Mouse (Mus musculus) 3T3-L1 (cell line): ENCODE measurements around the gene Nipal3.
A peak's percentile ranks its signal among the peaks of the same experiment; 100 is the strongest.

Source experiments
- DNase-seq: peaks from one replicate; pipeline ENCODE4 v3.0.0-alpha.2; 2015; ENCODE audit warnings: low read depth, low spot score

The Nipal3 gene

DNA sequence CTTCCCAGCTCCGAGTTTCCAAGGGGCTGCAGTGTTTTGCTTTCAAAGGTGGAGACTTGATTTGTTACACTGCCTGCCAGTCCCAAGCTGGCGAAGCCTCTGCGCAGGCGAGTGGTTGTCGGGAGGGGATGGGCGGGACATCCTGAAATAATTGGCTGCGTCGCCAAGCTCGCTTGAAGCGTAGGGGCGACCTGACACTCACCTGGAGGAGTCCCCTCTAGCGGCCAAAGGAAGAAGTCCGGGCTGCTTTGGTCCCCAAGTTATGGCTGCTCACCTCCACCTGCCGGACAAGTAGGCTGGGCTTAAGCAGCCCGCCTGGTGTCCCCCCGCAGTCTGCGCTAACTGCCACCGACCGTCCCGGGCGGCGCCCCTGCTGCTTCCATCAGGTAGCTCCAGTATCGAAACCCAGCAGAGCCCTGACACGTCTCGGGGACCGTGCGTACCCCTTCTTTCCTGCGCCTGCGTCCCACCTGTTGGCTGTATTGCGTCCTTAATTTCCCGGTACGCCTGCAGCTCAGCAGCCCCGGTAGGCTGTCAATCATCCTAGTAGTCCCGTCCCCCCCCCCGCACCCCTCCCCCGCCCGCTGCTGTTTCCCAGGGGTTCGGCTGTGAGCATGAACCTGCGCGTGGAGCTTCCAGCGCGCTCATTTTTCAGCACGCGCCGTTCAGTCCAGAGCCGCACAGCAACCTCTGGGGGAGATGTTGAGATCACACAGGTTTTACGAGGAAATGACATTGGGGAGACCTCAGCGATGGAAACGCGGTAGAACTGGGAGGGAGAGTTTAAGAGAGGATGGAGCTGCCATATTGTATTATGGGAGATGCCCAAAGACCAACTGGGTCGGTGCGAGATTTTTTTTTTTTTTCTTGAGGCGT lies at the start of gene Nipal3, which contains the start of gene Stpg1:
TSS of gene Nipal3 (minus strand) at position 518 of the 876 bp plus-strand sequence.
TSS of gene Stpg1 (plus strand) at position 270 of the 876 bp plus-strand sequence.
- peak; percentile 86 for DNase-seq

DNA sequence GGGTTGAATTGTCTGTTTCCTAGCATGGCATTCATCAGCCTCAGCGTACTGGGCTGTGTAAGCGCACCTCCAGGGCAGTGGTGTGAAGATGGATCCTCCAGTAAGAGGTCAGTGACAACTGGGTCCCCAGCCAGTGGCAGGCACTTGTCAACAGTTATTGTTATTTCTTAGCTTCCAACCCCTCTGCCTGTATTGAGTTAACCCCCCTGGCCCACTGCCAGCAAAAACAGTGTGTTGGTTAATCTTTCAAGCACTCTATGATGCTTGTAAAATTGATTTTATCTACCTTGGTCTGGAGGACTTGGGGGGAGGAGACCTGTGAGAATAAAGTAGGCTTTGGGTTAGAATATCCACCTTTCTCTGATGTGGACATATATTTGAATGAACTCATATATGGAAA lies 49.4 kb upstream of the Nipal3 start:
- no peak for DNase-seq

DNA sequence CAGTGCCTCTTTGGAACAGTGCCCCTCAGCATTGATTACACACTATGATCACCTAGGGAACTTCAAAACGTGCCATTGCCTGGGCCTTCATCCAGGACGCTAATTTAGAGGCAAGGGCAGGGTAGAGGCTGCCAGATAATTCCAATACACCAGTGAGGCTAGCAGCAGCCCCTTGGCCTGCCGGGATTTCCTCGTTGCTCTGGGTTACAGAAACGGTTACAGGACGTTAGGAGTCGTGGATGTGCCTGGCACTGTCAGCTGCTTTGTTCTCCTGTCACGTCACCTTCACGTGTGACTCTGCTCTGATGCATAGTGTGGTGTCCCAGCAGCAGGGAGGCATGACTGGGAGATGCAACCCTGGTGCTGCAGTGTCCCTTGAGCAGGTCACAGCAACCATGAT lies 45.2 kb upstream of the Nipal3 start:
- no peak for DNase-seq

DNA sequence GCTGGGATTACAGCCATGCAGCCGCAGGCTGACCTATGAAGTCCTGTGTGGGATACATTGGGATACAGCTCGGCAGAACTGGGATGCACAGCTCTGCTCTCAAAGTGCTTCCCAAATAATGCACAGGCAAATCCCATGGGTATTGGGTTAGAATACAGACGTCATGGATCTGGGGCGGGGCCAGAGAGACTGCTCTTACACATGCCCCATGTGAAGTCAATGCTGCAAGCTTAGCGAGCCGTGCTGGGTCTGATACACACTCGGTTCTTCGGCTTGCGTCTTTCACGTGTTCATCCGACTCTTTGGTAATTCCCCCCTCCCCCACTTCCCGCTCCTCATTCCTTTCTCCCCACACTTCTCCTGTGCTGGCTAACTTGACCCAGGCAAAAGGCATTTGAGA lies 44.2 kb upstream of the Nipal3 start:
- DNase-seq: no peak

DNA sequence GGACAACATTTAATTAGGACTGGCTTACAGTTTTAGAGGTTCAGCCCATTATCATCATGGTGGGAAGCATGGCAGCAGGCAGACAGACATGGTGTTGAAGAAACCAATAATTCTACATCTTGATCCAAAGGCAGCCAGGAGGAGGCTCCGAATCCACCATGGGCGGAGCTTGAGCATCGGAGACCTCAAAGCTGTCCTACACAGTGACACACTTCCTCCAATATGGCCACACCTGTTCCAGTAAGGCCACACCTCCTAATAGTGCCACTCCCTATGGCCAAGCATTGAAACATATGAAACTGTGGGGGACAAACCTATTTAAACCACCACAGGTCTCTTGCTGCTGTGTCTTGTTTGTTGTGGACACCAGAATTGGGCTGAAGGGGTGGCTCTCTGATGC lies 40.2 kb upstream of the Nipal3 start:
- no peak for DNase-seq

DNA sequence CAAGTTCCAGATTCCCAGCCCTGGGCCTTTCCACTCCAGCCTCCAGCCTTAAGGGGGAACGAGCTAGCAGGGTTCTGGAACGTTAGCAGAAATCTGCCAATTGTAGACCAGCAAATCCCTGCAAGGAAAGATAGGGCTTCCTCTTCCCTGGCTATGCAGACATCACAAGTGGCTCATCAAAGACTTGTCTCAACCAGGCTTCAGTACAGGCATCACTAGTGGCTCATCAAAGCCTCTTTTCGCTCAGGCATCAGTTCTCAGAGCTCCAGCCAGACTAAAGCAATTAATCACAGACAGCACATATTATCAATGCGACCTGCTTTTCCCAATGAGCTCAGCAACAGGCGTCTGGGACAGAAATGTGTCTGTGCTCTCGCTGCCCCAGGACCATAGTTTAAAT lies 38.2 kb upstream of the Nipal3 start:
- no peak for DNase-seq

DNA sequence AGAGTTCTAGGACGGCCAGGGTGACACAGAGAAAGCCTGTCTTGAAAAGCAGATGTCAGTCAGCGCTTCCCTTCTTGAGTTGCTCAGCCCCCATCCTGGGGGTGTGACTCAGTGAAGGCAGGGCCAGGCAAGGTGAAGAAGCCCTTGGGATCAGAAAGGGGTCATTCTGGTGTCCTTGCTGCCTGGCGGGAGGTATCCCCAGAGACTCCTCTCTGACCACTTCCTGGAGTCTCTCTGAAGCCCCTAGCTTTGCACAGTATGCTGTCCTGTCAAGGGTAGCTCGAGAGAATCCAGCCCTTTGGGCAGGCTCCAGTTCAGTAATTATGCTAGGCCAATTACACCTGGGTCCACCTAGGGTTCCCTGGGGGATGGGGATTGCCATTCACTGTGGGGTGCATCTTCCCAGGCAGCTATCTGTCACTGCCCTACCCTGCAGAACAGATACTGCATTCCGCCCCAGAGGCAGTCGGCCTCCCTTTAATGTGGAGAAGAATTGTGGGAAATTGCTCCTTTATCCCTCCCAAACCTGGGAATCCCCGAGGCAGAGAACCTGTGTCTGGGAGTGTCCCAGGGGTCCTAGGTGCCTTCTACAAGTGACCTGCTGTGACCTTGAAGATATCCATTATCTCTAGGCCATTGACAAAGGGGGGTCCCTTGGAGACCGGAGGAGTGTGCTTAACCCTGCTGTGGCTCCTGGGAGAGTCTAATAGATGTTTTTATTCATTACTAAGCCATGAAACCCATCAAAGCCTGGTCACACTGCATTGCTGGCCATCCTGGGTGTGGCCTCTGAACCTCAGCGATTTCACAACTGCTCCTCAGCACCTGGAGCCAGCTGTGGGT lies 37.2 kb upstream of the Nipal3 start:
- no peak for DNase-seq

DNA sequence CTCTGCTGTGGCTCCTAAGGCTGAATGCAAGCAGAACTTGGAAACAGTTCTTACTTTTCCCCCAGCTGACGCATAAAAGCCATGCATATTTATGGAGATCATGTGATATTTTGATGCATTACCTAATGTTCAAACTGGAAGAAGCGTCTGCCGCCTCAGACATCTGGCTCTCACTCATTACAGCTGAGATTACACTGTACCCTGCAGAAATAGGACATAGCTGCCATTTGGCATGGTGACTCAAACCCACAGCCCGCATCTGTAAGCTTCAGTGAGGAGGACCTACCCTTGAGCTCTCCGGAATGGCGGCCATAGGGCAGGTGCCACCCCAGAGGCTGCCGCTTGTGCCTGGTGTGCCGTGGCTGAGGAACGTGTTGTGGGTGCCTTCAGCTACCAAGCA lies 36.4 kb upstream of the Nipal3 start:
- DNase-seq: no peak

DNA sequence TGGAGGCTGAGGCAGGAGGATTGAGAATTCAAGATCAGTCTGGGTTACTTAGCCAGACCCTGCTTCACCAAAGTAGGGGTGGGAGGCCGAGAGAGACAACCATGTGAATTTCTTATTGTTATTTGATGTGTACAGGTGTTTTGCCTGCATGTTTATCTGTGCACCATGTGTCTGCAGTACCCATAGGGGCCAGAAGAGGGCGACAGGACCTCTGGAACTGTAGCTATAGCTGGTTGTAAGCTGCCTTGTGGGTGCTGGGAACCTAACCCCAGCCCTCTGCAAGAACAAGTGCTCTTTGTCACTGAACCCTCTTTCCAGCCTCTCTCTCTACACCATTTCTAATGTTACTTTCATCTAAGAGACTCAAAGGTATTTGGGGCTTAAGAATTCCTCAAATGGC lies 35.4 kb upstream of the Nipal3 start:
- no peak for DNase-seq

DNA sequence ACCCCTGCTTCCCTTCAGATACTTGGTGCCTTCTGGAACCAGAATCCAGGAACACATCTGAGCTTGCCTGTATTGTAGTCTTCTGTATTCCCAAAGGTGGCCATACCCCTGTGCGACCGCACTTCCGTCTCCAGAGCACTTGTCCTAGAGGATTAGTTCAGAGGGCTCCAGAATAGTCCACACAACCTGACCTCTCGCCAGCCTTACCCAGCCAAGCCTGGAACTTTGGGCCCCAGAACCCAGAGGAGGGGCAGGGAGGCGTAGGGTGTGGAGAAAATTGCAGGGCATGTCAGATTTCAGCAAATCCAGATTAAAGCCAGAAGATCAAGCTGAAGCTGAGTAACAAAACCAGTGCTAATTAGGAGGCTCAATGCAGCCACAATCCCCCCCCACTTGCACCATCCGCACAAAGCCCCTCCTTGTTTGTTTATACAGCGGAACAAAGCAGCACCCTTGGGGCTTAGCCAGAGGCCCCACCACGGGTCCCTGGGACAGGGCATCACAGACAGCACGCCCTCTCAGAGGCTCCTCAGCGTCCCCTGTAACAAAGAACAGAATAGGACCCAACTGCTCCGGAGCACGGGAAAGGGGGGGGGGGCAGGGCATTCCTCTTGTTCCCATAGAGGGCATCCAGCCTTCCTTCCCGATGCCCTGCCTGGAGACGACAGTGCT lies 31.3 kb upstream of the Nipal3 start:
- no peak for DNase-seq

DNA sequence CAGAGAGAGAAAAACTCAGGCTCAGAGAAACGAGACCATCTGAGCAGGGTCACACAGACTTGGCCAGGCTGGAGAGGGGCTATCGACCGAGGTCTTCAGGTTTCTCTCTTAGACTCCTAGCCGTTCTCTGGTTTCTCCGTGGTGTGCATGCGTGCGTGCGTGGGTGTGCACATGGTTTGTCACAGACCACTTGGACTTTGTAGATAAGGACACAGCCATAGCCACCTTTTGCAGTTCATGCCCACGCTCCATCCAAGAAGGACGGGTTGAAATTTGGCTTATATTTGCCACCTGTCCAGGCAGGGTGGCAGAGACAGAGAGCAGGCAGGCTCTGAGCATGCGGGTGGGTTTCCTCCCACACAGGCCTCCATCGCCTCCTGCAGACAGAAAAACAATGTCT lies 30.2 kb upstream of the Nipal3 start:
- DNase-seq: no peak

DNA sequence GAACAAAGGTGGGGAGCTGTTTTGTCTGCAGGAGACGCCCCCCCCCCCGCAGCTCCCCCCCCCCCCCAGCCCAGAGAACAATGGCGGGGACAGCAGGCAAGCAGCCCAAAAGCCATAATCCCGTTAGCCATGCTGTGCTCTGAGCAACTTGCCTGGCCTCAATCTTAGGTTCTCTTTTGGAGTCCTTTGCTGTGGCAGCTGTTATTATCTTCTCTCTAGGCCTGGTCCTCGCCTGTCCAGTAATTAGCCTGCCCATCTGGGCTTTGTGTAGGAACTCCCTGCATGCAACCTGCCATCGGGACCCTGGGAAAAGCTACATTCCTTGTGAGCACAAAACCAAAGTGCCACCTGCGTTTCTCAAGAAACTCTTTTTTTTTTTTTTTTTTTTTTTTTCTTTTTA lies 29.1 kb upstream of the Nipal3 start:
- DNase-seq: no peak

DNA sequence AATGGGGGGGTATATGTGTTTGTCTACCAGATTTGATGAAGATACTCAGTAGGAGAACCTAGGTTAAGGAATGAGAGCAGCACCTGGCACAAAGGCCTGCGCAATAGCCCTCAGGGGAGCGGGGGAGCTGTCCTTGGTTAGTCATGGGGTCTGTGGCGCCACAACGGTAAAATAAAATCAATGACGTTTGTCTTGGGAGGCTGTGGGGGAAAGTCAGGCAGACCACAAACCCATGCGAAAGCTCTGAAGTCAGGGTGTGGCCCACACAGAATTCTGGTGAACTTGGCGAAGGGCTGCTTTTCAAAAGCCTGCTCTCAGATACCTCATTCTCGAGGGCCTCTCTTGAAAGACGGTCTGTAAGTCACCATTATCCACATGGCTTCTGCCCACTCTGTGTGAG lies 25.6 kb upstream of the Nipal3 start:
- DNase-seq: no peak

DNA sequence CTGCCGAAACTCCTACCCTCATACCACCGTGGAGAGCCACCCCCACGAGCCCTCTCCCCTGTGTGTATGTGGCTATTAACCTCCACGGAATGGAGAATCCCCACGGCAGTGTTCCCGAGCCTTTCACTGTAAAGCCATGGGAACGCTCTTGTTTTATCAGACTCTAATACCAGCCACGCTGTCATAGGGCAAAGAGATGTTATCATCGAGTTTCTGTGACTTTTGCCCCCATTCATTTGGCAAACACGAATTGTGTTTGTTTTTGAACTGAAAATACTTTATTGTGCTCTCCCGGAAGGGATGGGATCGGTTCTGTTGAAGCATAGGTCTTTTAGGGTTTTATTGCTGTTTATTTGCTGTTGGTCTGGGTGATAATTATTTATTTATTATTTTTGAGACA lies 23.3 kb upstream of the Nipal3 start:
- no peak for DNase-seq

DNA sequence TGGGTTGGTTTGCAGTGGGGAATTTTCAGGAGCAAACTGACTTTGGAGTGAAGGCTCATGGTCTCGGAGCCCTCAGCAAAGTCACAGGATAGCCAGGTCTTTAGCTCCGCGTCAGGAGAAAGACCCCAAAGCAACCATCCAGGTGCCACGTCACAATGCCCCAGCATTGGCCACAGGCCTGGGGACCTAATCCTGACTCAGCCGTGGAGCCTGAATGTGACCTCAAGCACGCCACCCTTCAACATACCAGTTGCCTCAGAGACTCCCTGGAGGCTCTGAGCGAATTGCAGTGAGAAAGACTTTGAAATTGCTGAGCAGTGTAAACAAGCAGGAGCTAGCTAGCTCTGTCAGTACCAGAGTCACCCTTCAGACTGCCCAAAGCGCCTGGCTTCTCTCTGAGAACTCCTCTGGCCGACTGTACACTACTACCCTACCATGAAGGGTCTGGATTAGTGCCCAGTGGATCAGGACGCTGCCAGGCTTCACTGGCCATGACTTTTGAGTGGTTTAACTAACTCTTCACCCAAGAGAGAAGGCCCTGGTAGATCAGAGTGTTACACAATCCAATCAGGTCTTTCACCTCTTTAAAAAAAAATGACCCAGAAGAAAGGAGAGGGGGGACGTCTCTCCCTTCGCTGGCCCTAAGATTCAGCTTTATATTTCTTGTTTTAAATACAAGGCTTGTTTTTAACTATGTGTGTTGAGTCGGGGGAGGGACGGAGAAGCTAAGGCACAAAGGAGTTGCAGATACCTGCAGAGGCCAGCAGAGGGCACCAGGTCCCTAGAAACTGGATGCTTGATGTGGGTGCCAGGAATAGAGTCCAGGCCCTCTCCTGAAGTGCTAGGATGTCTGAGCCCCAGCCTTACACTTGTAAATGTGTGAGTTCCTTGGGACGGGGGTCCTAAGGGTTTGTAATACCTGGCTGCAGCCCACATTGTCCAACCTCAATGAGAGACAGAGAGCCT lies 21.8 kb upstream of the Nipal3 start:
- peak; percentile 71 for DNase-seq

DNA sequence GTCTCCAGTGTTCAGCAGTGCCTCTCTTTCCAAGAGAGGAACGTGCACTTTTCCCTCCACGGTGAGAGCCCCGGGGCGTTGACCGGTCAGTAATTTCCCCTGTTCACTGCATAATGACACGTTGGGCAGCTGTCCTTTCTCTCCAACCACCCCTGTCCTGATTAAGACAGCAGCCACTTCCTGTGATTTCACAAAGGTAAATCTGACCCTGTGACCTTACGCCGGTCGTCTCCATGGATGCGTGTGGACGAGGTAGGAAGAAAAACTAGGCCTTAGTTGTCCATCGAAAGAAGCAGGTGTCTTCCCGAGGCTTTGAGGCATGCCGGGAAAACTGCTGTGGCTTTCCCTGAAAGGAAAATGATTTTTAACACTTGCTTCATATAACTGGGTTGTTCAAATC lies 20.1 kb upstream of the Nipal3 start:
- no peak for DNase-seq

DNA sequence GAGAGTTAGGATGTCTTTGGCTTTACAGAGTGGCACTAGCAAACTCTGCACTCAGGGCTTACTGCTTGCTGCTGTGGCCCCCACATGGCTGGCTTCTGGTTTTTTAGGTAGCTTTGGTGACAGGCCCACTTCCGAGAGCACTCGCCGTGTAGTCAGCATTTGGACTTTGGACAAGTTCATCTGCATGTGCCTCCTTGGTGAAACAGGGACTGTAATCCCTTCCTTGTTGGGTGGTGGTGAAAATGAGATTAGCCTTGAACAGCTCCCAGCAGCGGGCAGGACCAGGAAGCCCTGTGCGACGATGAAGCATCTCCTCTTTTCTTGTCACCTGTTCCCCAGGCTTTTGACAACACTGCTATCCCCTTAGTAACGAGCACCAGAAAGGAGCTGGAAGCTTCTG lies 19.0 kb upstream of the Nipal3 start:
- DNase-seq: no peak

DNA sequence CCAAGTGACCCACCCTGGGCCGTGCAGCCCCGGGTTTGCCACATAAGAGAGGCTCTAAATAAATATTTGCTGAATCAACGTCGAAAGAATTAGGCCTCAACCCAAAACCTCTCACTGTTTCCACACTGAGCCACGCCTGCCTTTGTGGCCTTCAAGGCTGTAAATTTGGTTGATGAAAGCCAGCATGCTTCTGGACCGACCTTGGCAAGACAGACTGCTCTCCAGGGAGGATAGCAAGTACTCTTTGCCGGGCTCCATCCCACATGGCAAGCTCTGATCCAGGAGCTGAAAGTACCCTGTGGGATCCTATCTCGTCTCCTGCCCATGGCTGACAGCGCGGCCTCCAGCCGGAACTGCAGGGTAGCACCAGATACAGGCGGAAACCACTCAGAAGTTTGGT lies 14.7 kb upstream of the Nipal3 start:
- no peak for DNase-seq

DNA sequence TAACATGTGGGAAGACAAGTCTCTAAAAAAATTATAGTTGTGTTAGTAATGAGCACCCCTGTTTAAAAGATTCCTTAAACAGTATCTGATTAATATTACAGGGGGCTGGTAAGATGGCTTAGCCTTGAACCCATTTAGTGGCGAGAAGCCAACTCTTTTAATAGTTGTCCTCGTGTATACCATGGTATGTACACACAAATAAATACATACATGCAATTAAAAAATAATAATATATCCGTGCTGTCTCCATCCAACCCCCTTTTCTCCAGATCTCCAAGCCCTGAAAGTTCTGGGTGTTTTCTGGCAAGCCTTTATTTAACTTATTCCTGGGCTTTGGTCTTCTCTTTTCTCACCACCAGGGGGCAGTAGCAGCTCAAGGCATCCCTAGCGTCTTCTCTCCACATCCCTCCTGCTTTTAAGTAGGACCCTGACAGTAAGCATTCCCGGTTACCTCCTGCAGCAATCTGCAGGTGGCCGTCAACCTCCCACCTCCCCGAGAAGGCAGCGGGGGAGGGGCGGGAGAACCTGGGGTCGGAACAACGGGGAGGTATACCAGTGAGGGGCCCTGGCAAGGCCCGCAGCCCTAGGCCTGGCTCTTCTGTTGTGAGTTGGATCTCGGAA lies 13.7 kb upstream of the Nipal3 start:
- peak; percentile 89 for DNase-seq

DNA sequence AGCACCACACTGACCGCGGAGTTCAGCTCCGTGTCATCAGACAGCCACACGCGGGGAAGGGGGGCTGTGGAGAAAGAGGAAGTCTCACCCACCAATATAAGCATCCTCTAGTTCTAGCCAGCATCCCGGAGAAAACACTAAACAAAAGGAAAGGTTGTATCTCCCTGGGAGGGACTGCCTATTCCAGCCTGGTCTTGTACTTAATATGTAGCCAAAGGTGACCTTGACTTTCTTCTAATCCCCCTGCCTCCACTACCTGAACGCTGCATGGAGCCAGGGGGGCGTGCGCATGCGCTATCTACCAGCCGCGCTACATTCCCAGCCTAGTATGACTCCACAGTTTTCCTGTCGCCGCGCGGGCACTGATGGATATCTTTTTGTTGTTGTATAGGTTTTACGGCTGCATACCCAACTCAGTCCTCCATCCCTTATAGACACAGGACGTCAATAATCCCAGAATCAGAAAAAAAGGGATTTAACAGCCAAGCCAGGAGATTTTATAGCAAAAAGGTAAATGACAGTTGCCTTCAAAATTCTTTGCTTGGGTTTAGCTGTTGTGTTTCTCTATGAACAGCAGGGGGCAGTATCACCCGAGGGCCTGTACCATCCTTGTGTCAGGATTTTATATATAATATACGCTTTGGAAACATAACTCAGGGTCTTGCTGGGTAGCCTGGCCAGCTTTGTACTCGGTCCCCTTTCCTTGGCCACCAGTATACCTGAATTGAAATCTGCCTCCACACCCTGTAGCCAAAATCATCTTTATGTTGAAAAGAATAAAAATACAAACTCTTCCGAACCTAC lies 12.9 kb upstream of the Nipal3 start:
- peak; percentile 66 for DNase-seq
